Comparison of ENCODE assay signal across 11 mouse cellular contexts in genomic region chr5:111660447-111660846, GRCm38 (mm10).
DNase-seq lines count a peak whose midpoint lies in the region; ATAC-seq lines count a peak whose summit lies in the region.
"Had no signal": no experiment of that assay in that cellular context is flagged by ENCODE, and none has a peak within 500 bp of the region (broad histone marks: within the 10 kb centered on the region; RNA-seq: fewer than 3 reads in every experiment).

No protein-coding gene starts in this region.

- H3K9ac ChIP-seq in forebrain, embryonic 14.5 days (ENCODE audit: low read length), result peak overlapping the region; percentile 49
- H3K9ac ChIP-seq in neural tube, embryonic 13.5 days, result no peak overlapping the region

- intact Hi-C loops in left cerebral cortex, postnatal 4 days (cut with DNase I), result loop anchor here (5.0 kb wide), 1 partner anchor 243 kb away; the partner anchor contains the start of gene Mn1

- no peaks in the 10 kb centered on the region for H3K9me3 ChIP-seq in forebrain, embryonic 14.5 days (replicated peaks; ENCODE audit: control insufficient read depth, low read length)
- H3K9me3 ChIP-seq in neural tube, embryonic 13.5 days, result no peaks in the 10 kb centered on the region

- H3K4me3 ChIP-seq in forebrain, embryonic 14.5 days (ENCODE audit: low read depth, low read length), result no peak overlapping the region
- no peak overlapping the region for H3K4me3 ChIP-seq in neural tube, embryonic 13.5 days

- peak; percentile 58 for DNase-seq in left cerebral cortex, postnatal 4 days
- DNase-seq in left cerebral cortex, adult 8-10 months (ENCODE audit: low spot score in 2 of 2), result no peak
- peak; percentile 91 for DNase-seq in forebrain, embryonic 14.5 days (ENCODE audit: low spot score)
- DNase-seq in mesoderm, embryonic 11.5 days (ENCODE audit: low read depth, low spot score), result peak; percentile 68
- no peak for DNase-seq in ovary, postnatal 14 days (ENCODE audit: low spot score)
- no peak for DNase-seq in left cerebral cortex, adult 9 months (ENCODE audit: low spot score in 2 of 2)
- DNase-seq in frontal cortex, postnatal 14 days (ENCODE audit: low spot score in 2 of 2), result no peak
- DNase-seq: kidney, postnatal 10 days; layer of hippocampus, postnatal 36 days had no signal

- peak overlapping the region; percentile 21 for H3K4me2 ChIP-seq in forebrain, embryonic 14.5 days (ENCODE audit: low read length)
- H3K4me2 ChIP-seq in neural tube, embryonic 13.5 days, result peak overlapping the region; percentile 9; the same call in 1 of the 2 replicates

- peak; percentile 82 for ATAC-seq in forebrain, embryonic 14.5 days
- ATAC-seq in neural tube, embryonic 13.5 days (ENCODE audit: low read depth), result peak; percentile 85
- ATAC-seq: activated CD4-positive, CD25-positive, alpha-beta regulatory T cell, adult 4 months had no signal

- H3K27me3 ChIP-seq in forebrain, embryonic 14.5 days (replicated peaks; ENCODE audit: control insufficient read depth, insufficient read depth, low read length), result no peaks in the 10 kb centered on the region
- H3K27me3 ChIP-seq in neural tube, embryonic 13.5 days, result peaks cover 10% of the 10 kb centered on the region

- WGBS in forebrain, embryonic 14.5 days, result 7% methylated on average over 10 of the region's 10 CpGs
- WGBS in neural tube, embryonic 13.5 days, result 15% methylated on average over 10 of the region's 10 CpGs

- H3K4me1 ChIP-seq in forebrain, embryonic 14.5 days (ENCODE audit: control insufficient read depth, insufficient read depth, low read length), result peaks cover 29% of the 10 kb centered on the region
- peaks cover 31% of the 10 kb centered on the region for H3K4me1 ChIP-seq in neural tube, embryonic 13.5 days (replicated peaks)

- H3K27ac ChIP-seq in forebrain, embryonic 14.5 days (ENCODE audit: low read depth, low read length), result peak overlapping the region; percentile 81
- peak overlapping the region; percentile 81 for H3K27ac ChIP-seq in neural tube, embryonic 13.5 days (replicated peaks)

- H3K36me3 ChIP-seq in forebrain, embryonic 14.5 days (ENCODE audit: control insufficient read depth, insufficient read depth, low read length), result no peaks in the 10 kb centered on the region
- H3K36me3 ChIP-seq in neural tube, embryonic 13.5 days, result no peaks in the 10 kb centered on the region

Comparison
In these comparisons a context has a peak if more than half of its experiments do, and no peak if none do; other contexts are left out.
1. DNase-seq: peak in left cerebral cortex, postnatal 4 days (single experiment), forebrain, embryonic 14.5 days (single experiment) and mesoderm, embryonic 11.5 days (single experiment); none in left cerebral cortex, adult 8-10 months (0 of 2), ovary, postnatal 14 days (single experiment), left cerebral cortex, adult 9 months (0 of 2) and frontal cortex, postnatal 14 days (0 of 2).